Mouse (Mus musculus): ENCODE measurements around the gene Os9. TPM values are rescaled to one million over a fixed set of nuclear protein-coding genes. Genes with fewer than 3 reads are reported as not detected.

The Os9 gene
- polyA plus RNA-seq, 1 experiment, result 33.9 TPM

GRCm38 (mm10) chr10:127145303-127145702 lies 24.4 kb upstream of the Os9 start:
- no peak overlapping the region for H3K27ac ChIP-seq (ENCODE audit: control insufficient read depth, insufficient read depth, low read depth, low read length)
- H3K4me1 ChIP-seq (ENCODE audit: control insufficient read depth, insufficient read depth, low read length), result peaks cover 15% of the 10 kb centered on the region
- no peak for TF ChIP-seq POLR2A (IDR thresholded peaks at IDR 0.05; ENCODE audit: control insufficient read depth, low read depth, low read length)
- TF ChIP-seq CTCF (IDR thresholded peaks at IDR 0.05; ENCODE audit: control insufficient read depth, insufficient read depth, insufficient replicate concordance, low read depth, low read length), result no peak
- no peak overlapping the region; the same call in 1 of the 2 replicates for H3K4me3 ChIP-seq (ENCODE audit: control insufficient read depth, low read depth, low read length)
- no peaks in the 10 kb centered on the region for H3K36me3 ChIP-seq (ENCODE audit: control insufficient read depth, insufficient read depth, low read length)
- H3K27me3 ChIP-seq (ENCODE audit: control insufficient read depth, insufficient read depth, low read length), result no peaks in the 10 kb centered on the region

DNA sequence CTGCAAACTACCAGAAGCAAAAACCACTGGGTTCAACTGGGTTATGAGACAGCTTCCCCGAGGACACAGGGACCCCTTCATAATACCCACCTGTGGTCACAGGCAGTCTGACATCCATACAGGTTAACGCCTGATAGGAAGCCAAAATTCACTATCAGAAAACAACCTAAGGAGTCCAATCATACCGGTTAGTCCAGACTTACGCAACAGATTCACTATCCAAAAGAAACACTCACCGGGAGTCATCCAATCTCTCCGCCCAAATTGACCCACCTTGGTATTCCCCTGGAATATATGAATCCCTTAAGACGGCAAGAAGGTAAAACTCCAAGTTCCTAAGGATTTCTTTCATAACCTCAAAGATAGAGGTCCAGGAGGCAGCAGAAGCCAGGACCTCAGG lies 23.6 kb upstream of the Os9 start:
- peaks cover 15% of the 10 kb centered on the region for H3K4me1 ChIP-seq (ENCODE audit: control insufficient read depth, insufficient read depth, low read length)
- no peaks in the 10 kb centered on the region for H3K36me3 ChIP-seq (ENCODE audit: control insufficient read depth, insufficient read depth, low read length)
- no peak overlapping the region for H3K4me3 ChIP-seq (ENCODE audit: control insufficient read depth, low read depth, low read length)
- no peaks in the 10 kb centered on the region for H3K27me3 ChIP-seq (ENCODE audit: control insufficient read depth, insufficient read depth, low read length)
- H3K27ac ChIP-seq (ENCODE audit: control insufficient read depth, insufficient read depth, low read depth, low read length), result no peak overlapping the region
- TF ChIP-seq POLR2A (IDR thresholded peaks at IDR 0.05; ENCODE audit: control insufficient read depth, low read depth, low read length) (no peak), CTCF (IDR thresholded peaks at IDR 0.05; ENCODE audit: control insufficient read depth, insufficient read depth, insufficient replicate concordance, low read depth, low read length) (no peak)

GRCm38 (mm10) chr10:127143228-127143627 lies 22.3 kb upstream of the Os9 start:
- TF ChIP-seq POLR2A (IDR thresholded peaks at IDR 0.05; ENCODE audit: control insufficient read depth, low read depth, low read length) (no peak), CTCF (IDR thresholded peaks at IDR 0.05; ENCODE audit: control insufficient read depth, insufficient read depth, insufficient replicate concordance, low read depth, low read length) (no peak)
- H3K27me3 ChIP-seq (ENCODE audit: control insufficient read depth, insufficient read depth, low read length), result no peaks in the 10 kb centered on the region
- H3K36me3 ChIP-seq (ENCODE audit: control insufficient read depth, insufficient read depth, low read length), result no peaks in the 10 kb centered on the region
- no peak overlapping the region for H3K27ac ChIP-seq (ENCODE audit: control insufficient read depth, insufficient read depth, low read depth, low read length)
- H3K4me1 ChIP-seq (ENCODE audit: control insufficient read depth, insufficient read depth, low read length), result peaks cover 15% of the 10 kb centered on the region
- no peak overlapping the region for H3K4me3 ChIP-seq (ENCODE audit: control insufficient read depth, low read depth, low read length)

GRCm38 (mm10) chr10:127141500-127141899 lies 20.6 kb upstream of the Os9 start:
- Histone ChIP-seq H3K27ac (ENCODE audit: control insufficient read depth, insufficient read depth, low read depth, low read length) (no peak overlapping the region), H3K4me1 (ENCODE audit: control insufficient read depth, insufficient read depth, low read length) (peaks cover 15% of the 10 kb centered on the region), H3K36me3 (ENCODE audit: control insufficient read depth, insufficient read depth, low read length) (no peaks in the 10 kb centered on the region), H3K4me3 (ENCODE audit: control insufficient read depth, low read depth, low read length) (no peak overlapping the region), H3K27me3 (ENCODE audit: control insufficient read depth, insufficient read depth, low read length) (no peaks in the 10 kb centered on the region)
- no peak for TF ChIP-seq CTCF (IDR thresholded peaks at IDR 0.05; ENCODE audit: control insufficient read depth, insufficient read depth, insufficient replicate concordance, low read depth, low read length)
- no peak for TF ChIP-seq POLR2A (IDR thresholded peaks at IDR 0.05; ENCODE audit: control insufficient read depth, low read depth, low read length)

GRCm38 (mm10) chr10:127140971-127141370 lies 20.0 kb upstream of the Os9 start:
- peaks cover 15% of the 10 kb centered on the region for H3K4me1 ChIP-seq (ENCODE audit: control insufficient read depth, insufficient read depth, low read length)
- H3K27ac ChIP-seq (ENCODE audit: control insufficient read depth, insufficient read depth, low read depth, low read length), result no peak overlapping the region
- H3K4me3 ChIP-seq (ENCODE audit: control insufficient read depth, low read depth, low read length), result no peak overlapping the region
- H3K36me3 ChIP-seq (ENCODE audit: control insufficient read depth, insufficient read depth, low read length), result no peaks in the 10 kb centered on the region
- no peaks in the 10 kb centered on the region for H3K27me3 ChIP-seq (ENCODE audit: control insufficient read depth, insufficient read depth, low read length)
- TF ChIP-seq POLR2A (IDR thresholded peaks at IDR 0.05; ENCODE audit: control insufficient read depth, low read depth, low read length) (no peak), CTCF (IDR thresholded peaks at IDR 0.05; ENCODE audit: control insufficient read depth, insufficient read depth, insufficient replicate concordance, low read depth, low read length) (no peak)

GRCm38 (mm10) chr10:127138328-127139141 lies 17.6 kb upstream of the Os9 start:
- TF ChIP-seq CTCF (IDR thresholded peaks at IDR 0.05; ENCODE audit: control insufficient read depth, insufficient read depth, insufficient replicate concordance, low read depth, low read length) (no peak), POLR2A (IDR thresholded peaks at IDR 0.05; ENCODE audit: control insufficient read depth, low read depth, low read length) (no peak)
- Histone ChIP-seq H3K4me1 (ENCODE audit: control insufficient read depth, insufficient read depth, low read length) (peaks cover 7% of the 10 kb centered on the region), H3K4me3 (ENCODE audit: control insufficient read depth, low read depth, low read length) (no peak overlapping the region), H3K27me3 (ENCODE audit: control insufficient read depth, insufficient read depth, low read length) (no peaks in the 10 kb centered on the region), H3K27ac (ENCODE audit: control insufficient read depth, insufficient read depth, low read depth, low read length) (no peak overlapping the region), H3K36me3 (ENCODE audit: control insufficient read depth, insufficient read depth, low read length) (no peaks in the 10 kb centered on the region)

DNA sequence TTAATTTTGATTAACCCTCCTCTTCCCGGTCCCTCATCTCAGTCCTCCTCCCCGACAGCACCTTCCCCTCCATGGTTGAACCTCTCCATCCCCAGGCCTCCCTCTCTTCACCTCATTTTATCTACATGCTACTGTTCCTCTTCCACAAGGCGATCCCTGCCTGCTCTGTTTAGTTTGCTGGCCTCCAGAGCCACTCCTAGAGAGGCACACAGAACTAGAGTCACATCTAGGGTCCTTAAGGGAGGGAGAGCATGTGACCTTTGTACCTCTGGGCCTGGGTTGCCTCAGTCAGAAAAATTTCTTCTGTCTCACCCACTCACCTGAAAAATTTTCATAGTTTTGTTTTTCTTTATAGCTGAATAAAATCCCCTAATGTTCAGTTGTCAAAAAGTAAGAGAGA lies 17.0 kb upstream of the Os9 start:
- Histone ChIP-seq H3K4me1 (ENCODE audit: control insufficient read depth, insufficient read depth, low read length) (peaks cover 6% of the 10 kb centered on the region), H3K36me3 (ENCODE audit: control insufficient read depth, insufficient read depth, low read length) (no peaks in the 10 kb centered on the region), H3K4me3 (ENCODE audit: control insufficient read depth, low read depth, low read length) (no peak overlapping the region), H3K27ac (ENCODE audit: control insufficient read depth, insufficient read depth, low read depth, low read length) (no peak overlapping the region), H3K27me3 (ENCODE audit: control insufficient read depth, insufficient read depth, low read length) (no peaks in the 10 kb centered on the region)
- TF ChIP-seq CTCF (IDR thresholded peaks at IDR 0.05; ENCODE audit: control insufficient read depth, insufficient read depth, insufficient replicate concordance, low read depth, low read length), result no peak
- no peak for TF ChIP-seq POLR2A (IDR thresholded peaks at IDR 0.05; ENCODE audit: control insufficient read depth, low read depth, low read length)

Measured in testis, adult 2 months (tissue).